Mouse (Mus musculus) olfactory bulb, adult 2 months (tissue): ENCODE measurements around the gene Hspb1.

Experiments
- CTCF ChIP-seq: fragments of 200-500 bp; IDR thresholded peaks from 2 replicates; pipeline ENCODE4 v1.5.1; 2012; ENCODE audit warnings: low read depth, mild to moderate bottlenecking, low read length, moderate library complexity; ENCODE audit not compliant: insufficient read depth
- POLR2A ChIP-seq: fragments of 200-500 bp; IDR thresholded peaks from 2 replicates; pipeline ENCODE4 v1.6.1; 2012; ENCODE audit warnings: mild to moderate bottlenecking, low read depth, low read length, moderate library complexity; ENCODE audit not compliant: insufficient read depth

- TF ChIP-seq CTCF (no peak), POLR2A (no peak)
Observed at GRCm38 (mm10) chr5:135907256-135907655, 19.5 kb downstream of the Hspb1 start.
